Mouse (Mus musculus): ENCODE measurements at regions not wholly inside any gene's neighbourhood (a gene's known extent, or its start where the extent isn't known, plus 50 kb on each side); places are given as distances from the start of the nearest gene placed in this dataset.

DNA sequence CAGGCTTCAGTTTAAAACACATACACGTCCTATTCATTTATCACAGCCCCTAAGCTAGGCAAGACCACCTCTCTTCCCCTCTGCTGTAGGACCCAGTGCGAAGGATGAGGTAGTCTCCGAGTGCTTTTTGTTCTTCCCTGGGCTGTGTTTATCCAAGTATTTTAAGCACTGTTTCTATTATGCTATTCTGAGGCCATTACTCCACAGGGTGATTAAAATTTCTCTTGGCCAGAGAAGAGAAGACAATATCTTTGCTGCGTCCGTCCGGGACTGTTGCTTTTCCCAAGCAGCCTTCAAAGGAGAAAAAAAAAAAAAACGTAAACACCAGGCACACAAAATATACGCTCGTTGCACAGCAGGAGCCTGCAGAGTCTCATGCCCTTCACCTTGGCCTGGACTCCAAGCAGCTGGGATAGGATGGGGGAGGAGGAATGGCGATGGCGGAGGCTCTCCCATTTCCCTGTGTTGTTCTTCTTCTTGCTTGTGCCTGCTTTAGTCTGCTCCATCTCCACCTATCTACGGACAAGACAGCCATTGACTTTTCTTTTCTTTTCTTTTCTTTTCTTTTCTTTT, 83.1 kb upstream of the Tbx3 start:
- Histone ChIP-seq H3K36me3 (replicated peaks; ENCODE audit: control insufficient read depth, insufficient read depth, low read depth) (no peaks in the 10 kb centered on the region), H3K27me3 (ENCODE audit: control insufficient read depth, insufficient read depth, low read length) (no peaks in the 10 kb centered on the region), H3K9ac (replicated peaks) (no peak overlapping the region), H3K4me1 (replicated peaks; ENCODE audit: control insufficient read depth in 2 of 2, insufficient read depth in 2 of 2, low read length in 1 of 2) (no peaks in the 10 kb centered on the region), H3K4me3 (ENCODE audit: insufficient read depth in 1 of 2, low read depth in 2 of 2, low read length in 2 of 2) (no peak overlapping the region), H3K27ac (no peak overlapping the region), H3K4me2 (ENCODE audit: low read depth) (no peak overlapping the region), H3K9me3 (ENCODE audit: control insufficient read depth, low read length) (no peaks in the 10 kb centered on the region)
- no peak for DNase-seq (ENCODE audit: low read depth in 3 of 3, low spot score in 3 of 3)
- TF ChIP-seq EP300 (IDR thresholded peaks at IDR 0.05; ENCODE audit: low read depth): no peak
- TF ChIP-seq CTCF (IDR thresholded peaks at IDR 0.05; ENCODE audit: low read depth): no peak
- WGBS (ENCODE audit: insufficient replicate concordance): 59% methylated on average over 12 of the region's 12 CpGs
- no peak for ATAC-seq (ENCODE audit: insufficient read depth)

DNA sequence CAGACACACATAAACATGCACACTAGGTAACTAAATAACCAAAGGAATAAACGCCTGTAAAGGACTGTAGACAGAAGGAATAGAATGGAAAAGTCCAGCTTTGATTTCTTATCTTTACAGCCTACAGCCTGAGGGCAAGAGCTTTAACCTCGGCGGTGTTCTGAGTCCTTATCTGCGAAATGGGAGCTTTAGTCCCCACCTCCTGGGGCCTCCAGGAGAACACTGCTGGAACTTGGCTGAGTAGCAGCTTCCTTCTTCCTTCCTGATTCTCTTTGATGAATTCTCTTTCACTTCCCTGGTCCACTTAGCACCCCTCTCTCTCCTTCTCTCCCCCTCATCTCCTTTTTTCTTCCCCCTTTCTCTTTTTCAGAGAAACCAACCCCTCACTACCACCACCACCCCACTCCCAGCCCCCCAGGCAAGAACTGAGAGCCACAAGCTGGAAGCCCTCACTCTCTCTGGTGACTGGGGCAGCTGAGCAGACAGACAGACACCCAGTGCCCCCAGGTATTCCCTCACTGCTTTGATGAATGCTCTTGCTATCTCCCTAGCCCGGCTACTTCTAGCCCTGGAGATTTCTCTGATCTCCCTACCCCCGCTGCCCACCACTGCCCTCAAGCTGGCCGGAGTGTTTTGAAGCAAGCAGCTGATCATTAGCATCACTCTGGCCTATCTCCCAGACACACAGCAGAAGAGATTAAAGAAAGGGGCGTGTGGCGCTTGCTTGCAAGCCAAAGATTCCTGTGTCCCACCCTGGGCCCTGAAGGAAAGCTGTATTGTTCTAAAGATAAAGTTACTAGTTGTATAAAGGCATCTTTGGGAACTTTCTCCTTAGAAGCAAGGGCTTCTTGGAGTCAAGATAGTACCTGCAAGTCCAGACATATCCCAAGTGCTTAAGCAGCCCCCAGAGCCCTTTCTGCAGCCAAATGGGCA, 81.9 kb upstream of the Tbx3 start:
- WGBS (ENCODE audit: insufficient replicate concordance): 14% methylated on average over 9 of the region's 9 CpGs
- no peak for DNase-seq (ENCODE audit: low read depth in 3 of 3, low spot score in 3 of 3)
- no peak overlapping the region for H3K27ac ChIP-seq

DNA sequence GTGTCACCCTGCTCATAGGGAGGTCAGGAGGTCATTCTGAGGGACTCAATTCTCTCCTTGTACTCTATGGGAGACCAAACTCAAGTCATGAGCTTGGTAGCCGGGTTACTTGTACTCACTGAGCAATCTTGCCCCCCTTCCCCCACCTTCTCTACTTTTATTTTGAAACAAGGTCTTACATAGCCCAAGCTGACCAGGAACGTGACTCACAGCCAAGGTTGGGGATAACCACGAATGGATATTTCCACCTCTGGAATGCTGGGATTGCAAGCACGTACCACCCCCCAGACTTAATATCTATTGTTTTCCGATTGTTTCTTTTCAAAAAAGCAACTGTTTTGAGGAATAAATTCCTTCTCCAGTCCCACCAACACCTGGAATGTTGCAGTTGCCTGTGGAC, 79.2 kb upstream of the Tbx3 start:
- ATAC-seq (ENCODE audit: insufficient read depth) (no peak), DNase-seq (ENCODE audit: low read depth in 3 of 3, low spot score in 3 of 3) (no peak)
- Histone ChIP-seq H3K9me3 (ENCODE audit: control insufficient read depth, low read length) (no peaks in the 10 kb centered on the region), H3K4me2 (ENCODE audit: low read depth) (no peak overlapping the region), H3K27ac (no peak overlapping the region), H3K36me3 (replicated peaks; ENCODE audit: control insufficient read depth, insufficient read depth, low read depth) (no peaks in the 10 kb centered on the region), H3K9ac (replicated peaks) (no peak overlapping the region), H3K27me3 (ENCODE audit: control insufficient read depth, insufficient read depth, low read length) (no peaks in the 10 kb centered on the region), H3K4me1 (replicated peaks; ENCODE audit: control insufficient read depth in 2 of 2, insufficient read depth in 2 of 2, low read length in 1 of 2) (no peaks in the 10 kb centered on the region), H3K4me3 (ENCODE audit: insufficient read depth in 1 of 2, low read depth in 2 of 2, low read length in 2 of 2) (no peak overlapping the region)
- WGBS (ENCODE audit: insufficient replicate concordance): 52% methylated on average over 5 of the region's 5 CpGs
- no peak for TF ChIP-seq CTCF (IDR thresholded peaks at IDR 0.05; ENCODE audit: low read depth)
- no peak for TF ChIP-seq EP300 (IDR thresholded peaks at IDR 0.05; ENCODE audit: low read depth)

More for the DNA sequence above, 81.9 kb upstream of the Tbx3 start:
- ATAC-seq (ENCODE audit: insufficient read depth): no peak
- Histone ChIP-seq H3K9ac (replicated peaks) (no peak overlapping the region), H3K9me3 (ENCODE audit: control insufficient read depth, low read length) (no peaks in the 10 kb centered on the region), H3K36me3 (replicated peaks; ENCODE audit: control insufficient read depth, insufficient read depth, low read depth) (no peaks in the 10 kb centered on the region), H3K4me1 (replicated peaks; ENCODE audit: control insufficient read depth in 2 of 2, insufficient read depth in 2 of 2, low read length in 1 of 2) (no peaks in the 10 kb centered on the region), H3K27me3 (ENCODE audit: control insufficient read depth, insufficient read depth, low read length) (no peaks in the 10 kb centered on the region), H3K4me2 (ENCODE audit: low read depth) (no peak overlapping the region), H3K4me3 (ENCODE audit: insufficient read depth in 1 of 2, low read depth in 2 of 2, low read length in 2 of 2) (no peak overlapping the region)
- TF ChIP-seq CTCF (IDR thresholded peaks at IDR 0.05; ENCODE audit: low read depth) (no peak), EP300 (IDR thresholded peaks at IDR 0.05; ENCODE audit: low read depth) (no peak)

DNA sequence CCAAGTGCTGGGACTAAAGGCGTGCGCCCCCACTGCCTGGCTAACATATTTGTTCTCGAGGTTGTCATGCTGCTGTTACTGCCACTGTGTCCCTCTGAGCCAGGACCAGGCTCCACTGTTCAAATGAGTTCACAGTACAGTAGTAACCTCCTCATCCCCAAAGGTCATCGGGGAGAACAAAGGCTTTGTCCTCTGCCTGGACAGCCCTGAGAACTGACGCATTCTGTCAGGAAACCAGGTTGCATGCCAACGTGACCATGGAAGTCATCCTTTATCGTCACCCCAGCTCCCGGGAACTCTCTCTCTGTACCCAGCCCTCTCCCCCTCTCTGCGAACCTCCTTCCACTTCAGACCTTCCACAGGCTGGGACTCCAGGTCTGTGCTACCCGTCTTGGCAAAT, 77.6 kb upstream of the Tbx3 start:
- WGBS (ENCODE audit: insufficient replicate concordance): 63% methylated on average over 10 of the region's 10 CpGs
- Histone ChIP-seq H3K27me3 (ENCODE audit: control insufficient read depth, insufficient read depth, low read length) (no peaks in the 10 kb centered on the region), H3K36me3 (replicated peaks; ENCODE audit: control insufficient read depth, insufficient read depth, low read depth) (no peaks in the 10 kb centered on the region), H3K27ac (no peak overlapping the region), H3K4me3 (ENCODE audit: insufficient read depth in 1 of 2, low read depth in 2 of 2, low read length in 2 of 2) (no peak overlapping the region), H3K9ac (replicated peaks) (no peak overlapping the region), H3K4me2 (ENCODE audit: low read depth) (no peak overlapping the region), H3K9me3 (ENCODE audit: control insufficient read depth, low read length) (no peaks in the 10 kb centered on the region), H3K4me1 (replicated peaks; ENCODE audit: control insufficient read depth in 2 of 2, insufficient read depth in 2 of 2, low read length in 1 of 2) (no peaks in the 10 kb centered on the region)
- ATAC-seq (ENCODE audit: insufficient read depth) (no peak), DNase-seq (ENCODE audit: low read depth in 3 of 3, low spot score in 3 of 3) (no peak)
- no peak for TF ChIP-seq CTCF (IDR thresholded peaks at IDR 0.05; ENCODE audit: low read depth)
- TF ChIP-seq EP300 (IDR thresholded peaks at IDR 0.05; ENCODE audit: low read depth): no peak

DNA sequence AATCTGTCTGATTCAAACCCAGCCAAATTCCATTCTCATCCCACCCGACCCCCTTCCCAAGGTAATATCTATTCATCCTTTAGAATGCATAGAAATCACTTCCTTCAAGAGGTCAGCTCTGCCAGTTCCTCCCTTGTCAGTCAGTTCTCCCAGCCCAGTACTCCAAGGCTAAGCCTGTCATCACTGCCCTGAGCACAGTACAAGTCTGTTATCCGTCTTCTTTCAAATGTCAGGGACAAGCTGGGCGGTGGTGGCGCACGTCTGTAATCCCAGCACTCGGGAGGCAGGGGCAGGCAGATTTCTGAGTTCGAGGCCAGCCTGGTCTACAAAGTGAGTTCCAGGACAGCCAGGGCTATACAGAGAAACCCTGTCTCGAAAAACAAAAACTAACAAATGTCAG, 75.9 kb upstream of the Tbx3 start:
- Histone ChIP-seq H3K9me3 (ENCODE audit: control insufficient read depth, low read length) (no peaks in the 10 kb centered on the region), H3K4me3 (ENCODE audit: insufficient read depth in 1 of 2, low read depth in 2 of 2, low read length in 2 of 2) (no peak overlapping the region), H3K27me3 (ENCODE audit: control insufficient read depth, insufficient read depth, low read length) (no peaks in the 10 kb centered on the region), H3K27ac (no peak overlapping the region), H3K4me1 (replicated peaks; ENCODE audit: control insufficient read depth in 2 of 2, insufficient read depth in 2 of 2, low read length in 1 of 2) (no peaks in the 10 kb centered on the region), H3K36me3 (replicated peaks; ENCODE audit: control insufficient read depth, insufficient read depth, low read depth) (no peaks in the 10 kb centered on the region), H3K9ac (replicated peaks) (no peak overlapping the region), H3K4me2 (ENCODE audit: low read depth) (no peak overlapping the region)
- no peak for ATAC-seq (ENCODE audit: insufficient read depth)
- no peak for DNase-seq (ENCODE audit: low read depth in 3 of 3, low spot score in 3 of 3)
- TF ChIP-seq EP300 (IDR thresholded peaks at IDR 0.05; ENCODE audit: low read depth) (no peak), CTCF (IDR thresholded peaks at IDR 0.05; ENCODE audit: low read depth) (no peak)
- 52% methylated on average over 8 of the region's 8 CpGs for WGBS (ENCODE audit: insufficient replicate concordance)
